Mouse (Mus musculus) gastrocnemius, adult 18-20 months (tissue): ENCODE data around the gene AW549877. TPM values are rescaled to one million over a fixed set of nuclear protein-coding genes. Genes with fewer than 3 reads are reported as not detected.
A peak's percentile ranks its signal among the peaks of the same experiment; 100 is the strongest.

ENCODE experiments used
- DNase-seq: peaks from one replicate; pipeline ENCODE4 v3.0.0; 2021; ENCODE audit warnings: low spot score
- total RNA-seq, 2 experiments: library from RNA; stranded (reverse); gene quantifications; 2 replicates each; pipeline ENCODE4 v1.2.3; 2021

AW549877 gene
- total RNA-seq, 2 experiments from 2014 or later: 10.5 to 12.1 TPM

GRCm38 (mm10) chr15:3987981-3988380, 7.6 kb downstream of the AW549877 start:
- peak; percentile 30 for DNase-seq

GRCm38 (mm10) chr15:3984876-3985275, 10.7 kb downstream of the AW549877 start:
- DNase-seq: no peak

- no peak for DNase-seq
Measured at GRCm38 (mm10) chr15:3982732-3983131, 12.8 kb downstream of the AW549877 start.

- DNase-seq: no peak
Measured at GRCm38 (mm10) chr15:3979871-3980270, 15.7 kb downstream of the AW549877 start.

- DNase-seq: peak; percentile 86
Measured at GRCm38 (mm10) chr15:3979061-3979848, 16.3 kb downstream of the AW549877 start, which contains the start of gene Fbxo4. Gene Fbxo4, minus strand, starts transcription at chr15:3979573.

- DNase-seq: no peak
Measured at GRCm38 (mm10) chr15:3978279-3978678, 17.3 kb downstream of the AW549877 start.

GRCm38 (mm10) chr15:3973300-3973699, 22.2 kb downstream of the AW549877 start:
- no peak for DNase-seq

GRCm38 (mm10) chr15:3970193-3970592, 25.4 kb downstream of the AW549877 start:
- DNase-seq: no peak

GRCm38 (mm10) chr15:3969743-3970142, 25.8 kb downstream of the AW549877 start:
- DNase-seq: no peak

- peak; percentile 47 for DNase-seq
Measured at GRCm38 (mm10) chr15:3962251-3962650, 33.3 kb downstream of the AW549877 start.

- DNase-seq: no peak
Measured at GRCm38 (mm10) chr15:3960094-3960493, 35.5 kb downstream of the AW549877 start.

- DNase-seq: peak; percentile 58
Measured at GRCm38 (mm10) chr15:3957982-3958381, 37.6 kb downstream of the AW549877 start.

- DNase-seq: no peak
Measured at GRCm38 (mm10) chr15:3954971-3955370, 40.6 kb downstream of the AW549877 start.

- no peak for DNase-seq
Measured at GRCm38 (mm10) chr15:3938132-3938531, 57.4 kb downstream of the AW549877 start.

- DNase-seq: no peak
Measured at GRCm38 (mm10) chr15:3936056-3936455, 59.5 kb downstream of the AW549877 start.

GRCm38 (mm10) chr15:3933466-3933865, 62.1 kb downstream of the AW549877 start:
- DNase-seq: no peak

Other genes with a start within 250 kb of the AW549877 start
- gene Fbxo4, start 16.2 kb downstream of the AW549877 start, total RNA-seq: 1 to 10 TPM; 2.9 to 3.6 TPM
- 100 to 1,000 TPM; 340 to 369 TPM for gene Oxct1, start 30.6 kb upstream of the AW549877 start, total RNA-seq